Mouse (Mus musculus): ENCODE data around the gene Bptf. TPM values are rescaled to one million over a fixed set of nuclear protein-coding genes. Genes with fewer than 3 reads are reported as not detected.

Gene Bptf
- polyA plus RNA-seq, 1 experiment from 2014 or later: 39.4 TPM

DNA sequence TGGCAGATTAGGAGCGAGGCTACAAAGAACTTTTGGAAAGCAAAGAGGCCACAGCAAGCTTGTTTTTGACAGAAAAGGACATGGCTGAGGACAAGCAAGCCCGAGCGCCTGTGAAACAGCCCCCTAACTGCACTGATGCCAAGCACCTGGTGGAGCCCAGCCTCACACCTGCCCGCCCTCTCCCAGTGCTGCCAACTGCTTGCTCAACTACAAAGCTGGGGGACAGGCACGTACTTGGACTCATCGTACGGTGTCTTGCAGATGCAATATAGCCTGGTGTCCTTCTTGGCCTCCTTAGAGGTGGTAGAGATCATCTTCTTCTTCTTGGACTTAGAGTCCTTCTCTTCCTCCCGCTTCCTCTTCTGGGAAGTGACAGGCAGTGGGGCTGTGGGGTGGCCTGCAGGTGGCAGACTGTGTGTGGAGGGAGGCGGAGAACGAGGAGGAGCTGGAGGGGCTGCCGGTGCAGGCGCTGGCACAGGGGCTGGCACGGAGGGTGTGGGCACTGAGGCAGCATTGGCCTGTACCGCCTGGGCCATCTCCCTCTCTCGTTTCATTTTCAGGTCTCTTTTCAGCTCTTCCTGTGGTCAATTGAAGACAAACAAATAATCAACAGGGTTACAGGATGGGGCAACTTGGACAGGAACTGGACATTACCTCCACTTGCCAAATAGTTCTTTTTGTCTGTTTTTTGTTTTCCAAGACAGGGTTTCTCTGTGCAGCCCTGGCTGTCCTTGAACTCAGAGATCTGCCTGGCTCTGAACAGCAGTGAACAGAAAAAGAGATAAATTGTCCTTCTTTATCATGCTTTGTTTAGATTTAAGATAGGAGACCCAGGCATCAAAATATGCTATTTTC is 84.9 kb downstream of the Bptf start:
- no peaks in the 10 kb centered on the region for H3K4me1 ChIP-seq
- no peak overlapping the region for H3K9ac ChIP-seq
- H3K4me2 ChIP-seq (replicated peaks): no peak overlapping the region
- H3K4me3 ChIP-seq: no peak overlapping the region
- H3K9me3 ChIP-seq: no peaks in the 10 kb centered on the region
- no peak overlapping the region for H3K27ac ChIP-seq
- WGBS: 90% methylated on average over 15 of the region's 15 CpGs
- ATAC-seq (ENCODE audit: insufficient number of reproducible peaks, insufficient read depth, low FRiP score, low TSS enrichment): no peak
- H3K36me3 ChIP-seq: peaks cover 52% of the 10 kb centered on the region
- H3K27me3 ChIP-seq: no peaks in the 10 kb centered on the region

DNA sequence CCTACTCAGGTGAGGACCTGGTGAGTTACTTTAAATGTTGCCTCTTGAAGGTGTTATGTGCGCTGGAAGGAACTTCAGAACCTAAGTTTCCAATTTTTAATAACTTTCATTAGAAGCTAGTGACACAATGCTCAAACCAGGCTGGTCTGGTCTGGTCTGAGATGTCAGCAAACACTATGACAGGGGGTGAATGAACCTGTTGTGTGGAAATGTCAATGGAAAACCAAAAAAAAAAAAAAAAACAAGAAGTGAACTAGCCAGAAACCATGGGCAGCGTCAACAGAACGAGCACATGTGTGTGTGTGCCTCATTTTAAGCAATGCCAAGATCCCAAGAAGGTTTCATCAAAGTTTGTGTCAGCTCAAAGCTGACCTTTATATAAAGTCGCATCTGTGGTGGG is 86.4 kb downstream of the Bptf start:
- Histone ChIP-seq H3K9ac (no peak overlapping the region), H3K36me3 (peaks cover 55% of the 10 kb centered on the region), H3K4me3 (no peak overlapping the region), H3K4me1 (no peaks in the 10 kb centered on the region), H3K9me3 (no peaks in the 10 kb centered on the region), H3K4me2 (replicated peaks) (no peak overlapping the region), H3K27ac (no peak overlapping the region), H3K27me3 (no peaks in the 10 kb centered on the region)
- no peak for ATAC-seq (ENCODE audit: insufficient number of reproducible peaks, insufficient read depth, low FRiP score, low TSS enrichment)
- 91% methylated on average over 4 of the region's 4 CpGs for WGBS

DNA sequence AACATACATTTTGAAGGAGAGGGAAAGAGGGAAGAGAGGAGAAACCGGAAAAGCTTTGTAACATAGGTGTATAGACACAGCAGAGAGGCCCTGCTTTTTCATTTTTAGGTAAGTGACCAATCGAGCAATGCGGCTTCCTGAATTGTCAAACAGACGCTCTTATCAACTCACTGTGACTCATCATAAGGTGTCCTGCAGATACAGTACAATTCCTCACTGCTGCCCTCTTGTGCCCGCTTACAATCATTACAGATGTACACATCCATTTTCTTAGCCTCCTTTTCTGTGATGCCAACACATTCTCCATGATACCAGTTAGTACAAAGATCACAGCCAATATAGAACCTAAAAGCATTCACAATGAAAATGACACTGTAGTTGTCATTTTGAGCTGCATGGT is 87.6 kb downstream of the Bptf start:
- H3K4me3 ChIP-seq: no peak overlapping the region
- no peak for ATAC-seq (ENCODE audit: insufficient number of reproducible peaks, insufficient read depth, low FRiP score, low TSS enrichment)
- no peaks in the 10 kb centered on the region for H3K27me3 ChIP-seq
- peaks cover 65% of the 10 kb centered on the region for H3K36me3 ChIP-seq
- no peak overlapping the region for H3K4me2 ChIP-seq (replicated peaks)
- no peak overlapping the region for H3K27ac ChIP-seq
- no peak overlapping the region for H3K9ac ChIP-seq
- no peaks in the 10 kb centered on the region for H3K9me3 ChIP-seq
- H3K4me1 ChIP-seq: no peaks in the 10 kb centered on the region
- 61% methylated on average over 5 of the region's 5 CpGs for WGBS

DNA sequence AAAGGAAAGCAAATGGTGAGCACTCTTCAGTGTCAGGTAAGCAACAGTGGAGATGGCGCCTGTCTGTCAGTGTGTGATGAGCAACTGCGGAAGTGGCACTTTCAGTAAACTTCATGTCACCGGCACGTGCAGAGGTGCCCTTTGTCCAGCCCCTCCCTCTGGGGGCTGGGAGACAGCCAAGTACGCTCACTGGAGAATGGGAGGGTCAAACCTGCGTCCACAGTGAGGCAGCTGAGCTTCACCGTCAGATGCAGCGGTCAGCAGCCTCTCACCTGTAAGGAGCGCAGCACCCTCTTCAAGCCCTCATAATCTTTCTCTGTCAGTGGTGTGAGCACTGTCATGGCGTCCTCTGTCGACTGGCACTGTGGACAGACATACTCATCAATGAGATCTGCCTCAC is 88.6 kb downstream of the Bptf start:
- Histone ChIP-seq H3K36me3 (peaks cover 74% of the 10 kb centered on the region), H3K4me2 (replicated peaks) (no peak overlapping the region), H3K27ac (no peak overlapping the region), H3K9ac (no peak overlapping the region), H3K4me3 (no peak overlapping the region), H3K4me1 (no peaks in the 10 kb centered on the region), H3K9me3 (no peaks in the 10 kb centered on the region), H3K27me3 (no peaks in the 10 kb centered on the region)
- ATAC-seq (ENCODE audit: insufficient number of reproducible peaks, insufficient read depth, low FRiP score, low TSS enrichment): no peak
- 95% methylated on average over 11 of the region's 11 CpGs for WGBS

DNA sequence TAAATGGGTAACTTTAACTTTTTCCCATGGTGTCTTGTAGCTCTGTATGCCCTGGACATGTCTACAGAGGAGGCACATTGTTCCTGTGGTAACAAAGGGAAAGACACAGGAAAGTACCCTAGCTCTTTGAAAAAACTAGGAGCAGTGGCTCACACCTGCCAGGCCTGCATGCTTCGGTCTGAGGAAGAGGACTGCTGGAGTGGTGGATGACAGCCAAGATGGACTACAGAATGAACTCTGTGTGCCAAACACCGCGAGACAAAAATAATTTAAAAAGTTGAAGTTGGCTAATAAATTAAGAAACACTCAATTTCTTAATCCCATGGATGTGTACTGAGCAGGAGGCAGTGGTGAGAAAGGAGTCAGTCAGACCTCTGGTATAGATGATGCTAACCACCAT is 90.5 kb downstream of the Bptf start:
- Histone ChIP-seq H3K4me1 (no peaks in the 10 kb centered on the region), H3K4me2 (replicated peaks) (no peak overlapping the region), H3K36me3 (peaks cover 81% of the 10 kb centered on the region), H3K27me3 (no peaks in the 10 kb centered on the region), H3K9me3 (no peaks in the 10 kb centered on the region), H3K27ac (no peak overlapping the region), H3K9ac (no peak overlapping the region), H3K4me3 (no peak overlapping the region)
- ATAC-seq (ENCODE audit: insufficient number of reproducible peaks, insufficient read depth, low FRiP score, low TSS enrichment): no peak
- 94% methylated on average over 3 of the region's 3 CpGs for WGBS

DNA sequence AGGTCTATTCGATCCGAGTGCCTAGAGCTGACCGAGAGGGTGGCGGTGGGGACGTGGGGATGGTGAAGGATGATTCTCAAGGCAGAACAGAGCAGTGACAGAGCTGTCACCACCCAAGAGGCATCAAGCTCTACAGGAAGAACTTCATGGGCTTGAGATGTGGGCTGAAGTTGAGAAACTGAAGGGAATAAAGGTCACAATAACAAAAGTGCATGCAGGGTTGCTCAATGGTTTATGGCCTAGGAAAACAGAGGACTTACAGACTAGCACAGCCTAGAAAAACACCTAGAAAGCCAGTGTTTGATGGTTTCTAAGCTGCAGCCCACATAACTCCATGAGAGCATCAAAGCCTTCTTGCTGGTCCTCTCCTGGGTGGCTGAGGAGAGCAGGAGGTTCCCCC is 92.5 kb downstream of the Bptf start:
- Histone ChIP-seq H3K4me3 (no peak overlapping the region), H3K9me3 (no peaks in the 10 kb centered on the region), H3K27me3 (no peaks in the 10 kb centered on the region), H3K36me3 (peaks cover 76% of the 10 kb centered on the region), H3K4me2 (replicated peaks) (no peak overlapping the region), H3K27ac (no peak overlapping the region), H3K4me1 (no peaks in the 10 kb centered on the region), H3K9ac (no peak overlapping the region)
- WGBS: 94% methylated on average over 5 of the region's 5 CpGs
- ATAC-seq (ENCODE audit: insufficient number of reproducible peaks, insufficient read depth, low FRiP score, low TSS enrichment): no peak

DNA sequence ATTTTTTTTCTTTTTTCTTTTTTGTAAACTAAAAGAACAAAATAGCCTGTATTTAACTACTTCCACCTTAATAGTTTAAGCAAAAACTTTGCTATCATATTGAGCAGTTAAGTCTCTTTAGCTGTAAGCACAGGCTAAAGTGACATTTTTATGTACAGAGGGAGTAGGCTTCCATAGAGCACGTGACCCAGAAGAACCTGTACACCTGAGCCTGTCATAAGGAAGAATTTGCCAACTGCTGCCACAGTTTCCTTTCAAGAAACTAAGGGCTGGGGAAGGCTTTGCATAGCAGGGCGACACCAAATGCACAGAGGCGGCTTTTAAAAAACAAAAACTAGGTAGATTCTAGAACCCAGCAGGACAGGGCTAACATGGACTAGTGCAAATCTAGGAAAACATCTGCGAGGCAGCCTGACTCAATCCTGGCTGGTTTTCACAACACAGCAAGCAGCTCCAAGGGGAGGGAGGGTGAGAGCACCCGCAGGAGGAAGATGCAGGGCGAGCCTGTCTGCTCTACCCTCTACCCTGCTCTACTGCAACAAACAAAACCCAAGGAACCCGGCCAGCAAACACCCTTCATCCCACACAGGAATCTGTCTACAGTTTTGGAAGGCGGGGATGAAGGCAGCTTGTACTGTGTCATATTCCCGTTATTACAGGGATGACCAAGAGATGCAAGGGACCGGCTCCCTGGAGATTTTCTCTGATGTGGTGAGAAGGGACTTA is 97.7 kb downstream of the Bptf start:
- no peak overlapping the region for H3K4me3 ChIP-seq
- H3K36me3 ChIP-seq: peaks cover 33% of the 10 kb centered on the region
- H3K9ac ChIP-seq: no peak overlapping the region
- H3K27me3 ChIP-seq: no peaks in the 10 kb centered on the region
- H3K27ac ChIP-seq: no peak overlapping the region
- no peak for ATAC-seq (ENCODE audit: insufficient number of reproducible peaks, insufficient read depth, low FRiP score, low TSS enrichment)
- 85% methylated on average over 10 of the region's 10 CpGs for WGBS
- H3K4me2 ChIP-seq (replicated peaks): no peak overlapping the region
- H3K9me3 ChIP-seq: no peaks in the 10 kb centered on the region
- H3K4me1 ChIP-seq: no peaks in the 10 kb centered on the region

DNA sequence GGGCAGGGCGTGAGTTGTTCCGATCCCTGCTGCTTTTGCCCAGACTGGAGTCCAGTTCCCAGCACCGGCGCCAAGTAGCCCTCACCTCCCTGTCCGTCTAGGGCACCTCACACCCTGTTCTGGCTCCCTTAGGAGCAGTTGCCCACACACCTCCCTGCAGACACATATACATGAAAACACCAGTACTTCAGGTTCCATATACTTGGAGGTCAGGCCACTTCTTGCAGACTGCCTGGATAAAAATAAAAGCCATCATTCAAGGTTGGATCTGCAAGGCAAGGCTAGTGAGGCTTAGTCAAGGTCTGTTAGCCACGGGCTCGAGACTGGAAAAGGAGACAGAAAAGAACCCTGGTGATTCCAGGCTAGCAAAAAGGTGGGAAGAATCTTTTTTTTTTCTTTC is 100.3 kb downstream of the Bptf start:
- H3K27ac ChIP-seq: no peak overlapping the region
- H3K36me3 ChIP-seq: peaks cover 7% of the 10 kb centered on the region
- no peak overlapping the region for H3K9ac ChIP-seq
- WGBS: 44% methylated on average over 7 of the region's 7 CpGs
- ATAC-seq (ENCODE audit: insufficient number of reproducible peaks, insufficient read depth, low FRiP score, low TSS enrichment): no peak
- H3K4me1 ChIP-seq: 0 out of 2 replicates have a peak, but pooled peaks cover 6% of the 10 kb centered on the region
- H3K4me3 ChIP-seq: no peak overlapping the region
- H3K27me3 ChIP-seq: peaks cover 3% of the 10 kb centered on the region; the same call in 1 of the 2 replicates
- no peak overlapping the region for H3K4me2 ChIP-seq (replicated peaks)
- no peaks in the 10 kb centered on the region for H3K9me3 ChIP-seq

DNA sequence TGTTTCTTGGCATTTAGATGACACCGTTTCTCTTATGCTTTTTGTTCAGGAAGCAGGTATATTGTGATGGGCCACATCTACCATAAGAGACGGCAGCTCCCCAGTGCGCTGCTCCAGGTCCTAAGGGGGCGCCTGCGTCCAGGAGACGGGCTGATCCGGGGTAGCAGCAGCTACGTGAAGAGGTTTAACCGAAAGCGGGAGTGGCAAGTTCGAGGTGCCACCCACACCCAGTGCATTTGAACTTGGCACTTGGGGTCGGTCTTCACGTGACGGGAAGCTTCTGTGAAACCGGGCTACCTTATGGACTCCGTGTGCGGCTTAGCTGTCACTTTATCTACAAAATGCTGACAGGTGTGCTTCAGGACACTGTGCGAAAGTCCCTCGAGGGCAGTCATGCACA is 102.4 kb downstream of the Bptf start:
- WGBS: 52% methylated on average over 19 of the region's 19 CpGs
- Histone ChIP-seq H3K4me1 (peaks cover 25% of the 10 kb centered on the region), H3K4me2 (replicated peaks) (no peak overlapping the region), H3K36me3 (no peaks in the 10 kb centered on the region), H3K27me3 (peaks cover 18% of the 10 kb centered on the region), H3K9ac (no peak overlapping the region), H3K4me3 (no peak overlapping the region), H3K27ac (no peak overlapping the region), H3K9me3 (no peaks in the 10 kb centered on the region)
- no peak for ATAC-seq (ENCODE audit: insufficient number of reproducible peaks, insufficient read depth, low FRiP score, low TSS enrichment)

DNA sequence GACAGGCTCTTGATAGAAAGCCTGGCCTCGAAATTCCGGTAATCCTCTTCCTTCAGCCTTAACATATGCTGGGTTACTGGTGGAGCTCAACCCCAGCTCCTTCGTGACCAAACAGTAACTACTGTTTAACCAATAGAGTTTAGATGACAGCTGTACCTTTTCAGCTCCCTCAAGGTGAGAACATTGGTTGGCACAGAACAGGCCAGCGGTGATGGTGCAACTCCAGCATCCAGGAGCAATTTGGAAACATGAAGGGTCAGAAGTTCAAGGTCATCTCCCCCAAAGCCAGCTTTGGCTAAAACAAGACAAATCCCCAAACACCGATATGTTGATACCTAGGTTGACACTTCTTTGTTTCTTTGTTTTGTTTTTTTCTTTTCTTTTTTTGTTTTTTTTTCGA is 103.2 kb downstream of the Bptf start:
- no peaks in the 10 kb centered on the region for H3K36me3 ChIP-seq
- WGBS: 59% methylated on average over 6 of the region's 6 CpGs
- peak overlapping the region; percentile 64 for H3K4me3 ChIP-seq
- H3K4me1 ChIP-seq: peaks cover 30% of the 10 kb centered on the region
- peak overlapping the region; percentile 70 for H3K9ac ChIP-seq
- H3K27me3 ChIP-seq: peaks cover 21% of the 10 kb centered on the region
- peak overlapping the region; percentile 64 for H3K4me2 ChIP-seq (replicated peaks)
- no peak for ATAC-seq (ENCODE audit: insufficient number of reproducible peaks, insufficient read depth, low FRiP score, low TSS enrichment)
- H3K9me3 ChIP-seq: no peaks in the 10 kb centered on the region
- H3K27ac ChIP-seq: no peak overlapping the region

DNA sequence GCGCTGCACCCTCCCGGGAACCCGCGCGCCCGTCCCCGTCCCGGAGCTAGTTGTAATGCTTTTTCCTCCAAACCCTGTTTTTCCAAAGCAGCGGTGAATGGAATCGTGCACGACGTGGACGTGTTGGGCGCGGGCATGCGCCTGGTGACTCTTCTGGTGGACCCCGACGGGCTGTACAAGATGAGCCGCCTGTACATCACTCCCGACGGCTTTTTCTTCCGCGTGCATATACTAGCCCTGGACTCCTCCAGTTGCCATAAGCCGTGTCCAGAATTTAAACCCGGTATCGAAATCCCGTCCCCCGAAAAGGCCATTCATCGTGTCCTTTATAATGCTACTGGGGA is 103.7 kb downstream of the Bptf start:
- Histone ChIP-seq H3K4me1 (peaks cover 30% of the 10 kb centered on the region), H3K9ac (peak overlapping the region; percentile 70), H3K27me3 (peaks cover 21% of the 10 kb centered on the region), H3K4me2 (replicated peaks) (peak overlapping the region; percentile 64), H3K36me3 (no peaks in the 10 kb centered on the region), H3K9me3 (no peaks in the 10 kb centered on the region), H3K4me3 (peak overlapping the region; percentile 64), H3K27ac (peak overlapping the region; percentile 74)
- ATAC-seq (ENCODE audit: insufficient number of reproducible peaks, insufficient read depth, low FRiP score, low TSS enrichment): peak; percentile 58; the same call in 1 of the 2 replicates
- 3% methylated on average over 28 of the region's 29 CpGs for WGBS
